Mouse (Mus musculus) limb, embryonic 14.5 days (tissue): ENCODE results near the gene Lsg1. TPM values are rescaled to one million over a fixed set of nuclear protein-coding genes. Genes with fewer than 3 reads are reported as not detected.

Source experiments
- ATAC-seq: fragments of 200-750 bp; cut with Nextera tagmentation; 2 replicates; pipeline ENCODE4 v1.8.0; 2017; ENCODE audit warnings: low read depth, moderate number of reproducible peaks, moderate TSS enrichment; ENCODE audit not compliant: low FRiP score
- DNase-seq: peaks from one replicate; pipeline ENCODE4 v3.0.0-alpha.2; 2015; ENCODE audit warnings: low spot score
- H3K27ac ChIP-seq: fragments of 300-500 bp; sonication (generic); replicated peaks from 2 replicates; pipeline ENCODE4 v1.5.1; 2014; ENCODE audit warnings: low read depth, mild to moderate bottlenecking, low read length, moderate library complexity, mixed read lengths
- H3K27me3 ChIP-seq: fragments of 300-500 bp; sonication (generic); 2 replicates; pipeline ENCODE4 v1.6.1; 2014; ENCODE audit warnings: low read length, mixed read lengths; ENCODE audit not compliant: control insufficient read depth, insufficient read depth
- H3K36me3 ChIP-seq: fragments of 300-500 bp; sonication (generic); 2 replicates; pipeline ENCODE4 v1.6.1; 2014; ENCODE audit warnings: mild to moderate bottlenecking, low read length, moderate library complexity, mixed read lengths; ENCODE audit not compliant: control insufficient read depth, insufficient read depth
- H3K4me1 ChIP-seq: fragments of 300-500 bp; sonication (generic); 2 replicates; pipeline ENCODE4 v1.6.1; 2014; ENCODE audit warnings: antibody characterized with exemption, low read length, mixed read lengths; ENCODE audit not compliant: control insufficient read depth, insufficient read depth
- H3K4me2 ChIP-seq: fragments of 300-500 bp; sonication (generic); replicated peaks from 2 replicates; pipeline ENCODE4 v1.6.1; 2014; ENCODE audit warnings: low read depth, mild to moderate bottlenecking, low read length, moderate library complexity; ENCODE audit not compliant: severe bottlenecking
- H3K4me3 ChIP-seq: fragments of 300-500 bp; sonication (generic); replicated peaks from 2 replicates; pipeline ENCODE4 v1.5.1; 2014; ENCODE audit warnings: low read length
- H3K9ac ChIP-seq: fragments of 300-500 bp; sonication (generic); 2 replicates; pipeline ENCODE4 v1.6.1; 2014; ENCODE audit warnings: mild to moderate bottlenecking, low read depth, low read length, moderate library complexity; ENCODE audit not compliant: severe bottlenecking
- H3K9me3 ChIP-seq: fragments of 300-500 bp; sonication (generic); 2 replicates; pipeline ENCODE4 v1.6.1; 2016; ENCODE audit warnings: low read length; ENCODE audit not compliant: control insufficient read depth
- POLR2A ChIP-seq: fragments of 200-500 bp; IDR thresholded peaks from 2 replicates; pipeline ENCODE4 v1.8.0; 2012; ENCODE audit warnings: inconsistent platforms, mild to moderate bottlenecking, moderate library complexity, borderline replicate concordance; ENCODE audit not compliant: insufficient read depth, insufficient read length; ENCODE audit errors: extremely low read depth
- WGBS: fragments of 180-500 bp; shearing (Covaris S2); extraction: QIAGEN DNeasy Blood & Tissue Kit; methylation state at CpG from one replicate; pipeline ENCODE4 v1.1.7; 2014; 5-methylcytosine and 5-hydroxymethylcytosine counted together
- polyA plus RNA-seq, 2 experiments: library from polyadenylated mRNA; depleted of rRNA in 1 of 2; stranded (reverse) in 1 of 2; unstranded in 1 of 2; fragments of >200 nt; fragmentation: Nextera tagmentation in 1 of 2; extraction: Ambion mirVana in 1 of 2; gene quantifications; 2 replicates each; pipeline versions ENCODE4 v1.2.1 to v1.2.3; 2012 to 2014

Lsg1 gene
- polyA plus RNA-seq, 2 experiments, result 36.3 to 64.2 TPM

DNA sequence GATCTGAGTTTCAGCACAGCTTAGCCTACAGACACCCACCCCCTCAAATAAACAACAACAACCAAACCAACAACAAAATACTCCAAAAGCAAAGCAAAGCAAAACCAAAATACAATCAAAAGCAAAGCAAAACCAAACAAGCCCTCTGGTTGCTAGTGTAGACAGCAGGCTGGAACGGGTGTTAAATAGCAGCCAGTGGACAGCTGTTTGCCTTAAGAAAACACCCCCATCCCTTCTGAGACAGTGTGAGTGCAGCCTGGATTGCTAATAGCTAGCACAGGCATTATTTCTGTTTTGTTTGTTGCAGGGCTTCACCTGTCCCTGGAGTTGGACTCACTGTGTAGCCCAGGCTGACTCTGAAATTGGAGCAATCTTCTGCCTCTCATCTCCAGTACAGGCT, 54.5 kb downstream of the Lsg1 start:
- ATAC-seq (no peak), DNase-seq (no peak)
- no peak overlapping the region for H3K4me2 ChIP-seq
- H3K27ac ChIP-seq, result no peak overlapping the region
- H3K36me3 ChIP-seq, result peaks cover 3% of the 10 kb centered on the region; the same call in 1 of the 2 replicates
- no peak overlapping the region for H3K4me3 ChIP-seq
- no peaks in the 10 kb centered on the region for H3K4me1 ChIP-seq
- 47% methylated on average over 1 of the region's 1 CpGs for WGBS
- TF ChIP-seq POLR2A, result no peak
- H3K9ac ChIP-seq, result no peak overlapping the region
- no peaks in the 10 kb centered on the region for H3K9me3 ChIP-seq
- no peaks in the 10 kb centered on the region for H3K27me3 ChIP-seq

GRCm38 (mm10) chr16:30531761-30532406, 55.5 kb downstream of the Lsg1 start:
- 0 out of 2 replicates have a peak, but pooled peaks have one; percentile 23 for ATAC-seq

GRCm38 (mm10) chr16:30530815-30531214, 56.6 kb downstream of the Lsg1 start:
- no peak overlapping the region for H3K4me2 ChIP-seq
- no peak overlapping the region for H3K27ac ChIP-seq
- DNase-seq (no peak), ATAC-seq (no peak)
- no peaks in the 10 kb centered on the region for H3K4me1 ChIP-seq
- H3K36me3 ChIP-seq, result peaks cover 3% of the 10 kb centered on the region; the same call in 1 of the 2 replicates
- TF ChIP-seq POLR2A, result no peak
- H3K9ac ChIP-seq, result no peak overlapping the region
- no peaks in the 10 kb centered on the region for H3K9me3 ChIP-seq
- 45% methylated on average over 4 of the region's 4 CpGs for WGBS
- no peak overlapping the region for H3K4me3 ChIP-seq
- H3K27me3 ChIP-seq, result no peaks in the 10 kb centered on the region

More at GRCm38 (mm10) chr16:30531761-30532406, 55.5 kb downstream of the Lsg1 start:
- Histone ChIP-seq H3K9me3 (no peaks in the 10 kb centered on the region), H3K4me1 (no peaks in the 10 kb centered on the region), H3K27ac (no peak overlapping the region), H3K4me3 (no peak overlapping the region), H3K27me3 (no peaks in the 10 kb centered on the region), H3K4me2 (0 out of 2 replicates have a peak overlapping the region, but pooled peaks have one; percentile 24), H3K9ac (no peak overlapping the region), H3K36me3 (peaks cover 3% of the 10 kb centered on the region; the same call in 1 of the 2 replicates)
- 38% methylated on average over 20 of the region's 20 CpGs for WGBS
- no peak for TF ChIP-seq POLR2A
- DNase-seq, result no peak

GRCm38 (mm10) chr16:30528386-30528785, 59.0 kb downstream of the Lsg1 start:
- 81% methylated on average over 8 of the region's 8 CpGs for WGBS
- Histone ChIP-seq H3K27ac (no peak overlapping the region), H3K4me1 (no peaks in the 10 kb centered on the region), H3K36me3 (peaks cover 3% of the 10 kb centered on the region; the same call in 1 of the 2 replicates), H3K27me3 (no peaks in the 10 kb centered on the region), H3K9ac (no peak overlapping the region), H3K4me2 (no peak overlapping the region), H3K4me3 (no peak overlapping the region), H3K9me3 (no peaks in the 10 kb centered on the region)
- DNase-seq (no peak), ATAC-seq (no peak)
- no peak for TF ChIP-seq POLR2A

DNA sequence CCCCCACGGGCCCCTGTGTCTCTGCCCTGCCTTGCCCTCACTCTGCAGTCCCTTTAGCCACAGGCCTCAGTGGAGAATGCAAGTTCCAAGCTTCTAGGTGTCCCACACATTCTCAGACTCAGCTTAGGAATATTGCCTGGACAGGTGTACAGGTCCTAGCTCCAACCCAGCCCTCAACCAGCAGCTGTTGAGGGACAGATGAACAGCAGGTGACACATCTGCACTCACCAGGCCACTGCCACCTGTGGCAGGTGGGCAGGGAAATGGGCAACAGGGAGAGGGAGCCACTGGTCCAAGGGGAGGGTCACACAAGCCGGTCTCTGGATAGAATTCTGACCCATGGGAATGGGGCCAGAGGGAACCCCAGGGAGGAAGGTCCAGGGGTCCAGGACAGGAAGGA, 59.5 kb downstream of the Lsg1 start:
- no peak for DNase-seq
- WGBS, result 83% methylated on average over 2 of the region's 2 CpGs
- H3K4me1 ChIP-seq, result no peaks in the 10 kb centered on the region

More for the DNA sequence above, 59.5 kb downstream of the Lsg1 start:
- Histone ChIP-seq H3K36me3 (peaks cover 3% of the 10 kb centered on the region; the same call in 1 of the 2 replicates), H3K9me3 (no peaks in the 10 kb centered on the region), H3K27ac (no peak overlapping the region), H3K4me2 (no peak overlapping the region), H3K27me3 (no peaks in the 10 kb centered on the region), H3K9ac (no peak overlapping the region), H3K4me3 (no peak overlapping the region)
- ATAC-seq, result no peak
- TF ChIP-seq POLR2A, result no peak
